Mouse (Mus musculus) kidney, postnatal 36 days (tissue): ENCODE results near the gene Gm3415.
A peak's percentile ranks its signal among the peaks of the same experiment; 100 is the strongest.
"Not testable (repeated sequence)": the region's sequence is repeated elsewhere in the genome, so short reads cannot be mapped to it uniquely, and the experiment has no call there.

Experiments
- DNase-seq, 2 experiments: peaks; one replicate each; pipeline ENCODE4 v3.0.0; 2021 to 2022; ENCODE audit warnings: mixed read lengths in 2 of 2

Gm3415 gene

DNA sequence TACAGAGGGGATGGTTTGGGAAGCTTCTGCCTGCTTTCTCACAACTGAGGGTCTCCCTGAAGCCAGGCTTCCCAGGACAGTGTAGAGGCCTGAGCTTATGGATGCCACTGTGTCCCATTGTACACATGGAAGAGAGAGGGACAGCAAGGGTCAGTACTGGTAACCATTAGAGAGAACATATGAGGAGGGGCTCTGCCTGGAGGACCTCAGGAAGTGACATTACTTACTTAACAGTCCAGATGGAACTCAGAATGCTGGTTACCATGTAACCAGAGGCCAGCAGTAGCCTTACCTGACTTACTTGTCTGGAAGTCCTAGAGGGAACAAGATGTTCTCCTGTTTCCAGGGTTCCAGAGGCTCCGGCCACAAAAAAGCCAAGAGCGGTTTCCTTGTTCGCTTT, at the start of gene Gm3415:
Gene Gm3415 (plus strand): TSS at position 301 of the 400 bp plus-strand sequence.
- not testable (repeated sequence) for DNase-seq

DNA sequence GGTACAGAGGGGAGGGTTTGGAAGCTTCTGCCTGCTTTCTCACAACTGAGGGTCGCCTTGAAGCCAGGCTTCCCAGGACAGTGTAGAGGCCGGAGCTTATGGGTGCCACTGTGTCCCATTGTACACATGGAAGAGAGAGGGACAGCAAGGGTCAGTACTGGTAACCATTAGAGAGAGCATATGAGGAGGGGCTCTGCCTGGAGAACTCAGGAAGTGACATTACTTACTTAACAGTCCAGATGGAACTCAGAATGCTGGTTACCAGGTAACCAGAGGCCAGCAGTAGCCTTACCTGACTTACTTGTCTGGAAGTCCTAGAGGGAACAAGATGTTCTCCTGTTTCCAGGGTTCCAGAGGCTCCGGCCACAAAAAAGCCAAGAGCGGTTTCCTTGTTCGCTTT, 42.1 kb upstream of the Gm3415 start, which contains the start of gene Gm3402:
Gene Gm3402 (plus strand): TSS at position 301 of the 400 bp plus-strand sequence.
- not testable (repeated sequence) for DNase-seq

DNA sequence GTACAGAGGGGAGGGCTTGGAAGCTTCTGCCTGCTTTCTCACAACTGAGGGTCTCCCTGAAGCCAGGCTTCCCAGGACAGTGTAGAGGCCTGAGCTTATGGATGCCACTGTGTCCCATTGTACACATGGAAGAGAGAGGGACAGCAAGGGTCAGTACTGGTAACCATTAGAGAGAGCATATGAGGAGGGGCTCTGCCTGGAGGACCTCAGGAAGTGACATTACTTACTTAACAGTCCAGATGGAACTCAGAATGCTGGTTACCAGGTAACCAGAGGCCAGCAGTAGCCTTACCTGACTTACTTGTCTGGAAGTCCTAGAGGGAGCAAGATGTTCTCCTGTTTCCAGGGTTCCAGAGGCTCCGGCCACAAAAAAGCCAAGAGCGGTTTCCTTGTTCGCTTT, 30.4 kb upstream of the Gm3415 start, which contains the start of gene Gm3404:
Gene Gm3404 (plus strand): TSS at position 301 of the 400 bp plus-strand sequence.
- DNase-seq, result not testable (repeated sequence)

DNA sequence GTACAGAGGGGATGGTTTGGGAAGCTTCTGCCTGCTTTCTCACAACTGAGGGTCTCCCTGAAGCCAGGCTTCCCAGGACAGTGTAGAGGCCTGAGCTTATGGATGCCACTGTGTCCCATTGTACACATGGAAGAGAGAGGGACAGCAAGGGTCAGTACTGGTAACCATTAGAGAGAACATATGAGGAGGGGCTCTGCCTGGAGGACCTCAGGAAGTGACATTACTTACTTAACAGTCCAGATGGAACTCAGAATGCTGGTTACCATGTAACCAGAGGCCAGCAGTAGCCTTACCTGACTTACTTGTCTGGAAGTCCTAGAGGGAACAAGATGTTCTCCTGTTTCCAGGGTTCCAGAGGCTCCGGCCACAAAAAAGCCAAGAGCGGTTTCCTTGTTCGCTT, 18.6 kb upstream of the Gm3415 start, which contains the start of gene Gm3409:
Gene Gm3409 (plus strand): TSS at position 301 of the 400 bp plus-strand sequence.
- not testable (repeated sequence) for DNase-seq

DNA sequence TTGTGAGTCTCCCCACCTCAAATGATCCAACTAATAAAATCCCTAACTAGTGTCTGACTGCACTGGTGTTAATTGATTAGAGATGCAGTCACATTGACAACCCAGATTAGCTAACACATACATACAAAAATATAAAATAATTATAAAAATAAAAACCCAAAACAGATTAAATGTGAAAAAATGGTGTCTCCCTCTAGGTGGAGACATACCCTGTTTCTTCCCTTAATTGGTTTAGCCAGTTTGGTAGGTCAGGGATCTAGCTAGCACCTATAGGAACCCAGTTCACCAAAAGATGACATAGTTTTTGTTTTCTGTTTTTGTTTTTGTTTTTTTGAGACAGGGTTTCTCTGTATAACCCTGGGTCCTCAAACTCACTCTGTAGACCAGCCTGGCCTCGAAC, 8.3 kb downstream of the Gm3415 start:
- no peak for DNase-seq

DNA sequence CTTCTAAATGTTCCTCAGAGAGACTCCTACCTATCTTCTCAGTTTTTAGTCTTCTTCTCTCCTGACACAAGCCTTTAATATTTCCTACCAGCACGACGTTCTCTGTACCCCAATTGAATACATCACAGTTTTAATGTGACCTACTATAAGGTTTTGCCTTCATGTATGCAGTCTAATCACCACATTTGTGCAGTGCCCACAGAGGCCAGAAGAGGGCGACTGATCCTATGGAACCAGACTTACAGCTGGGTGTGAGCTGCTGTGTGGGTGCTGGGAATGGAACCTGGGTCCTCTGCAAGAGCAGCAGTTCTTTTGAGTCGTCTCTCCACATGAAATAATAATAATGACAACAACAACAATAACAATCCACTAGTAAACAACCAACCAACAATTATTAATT, 11.1 kb downstream of the Gm3415 start:
- DNase-seq, result peak in 1 of 2 experiments; percentile 41

DNA sequence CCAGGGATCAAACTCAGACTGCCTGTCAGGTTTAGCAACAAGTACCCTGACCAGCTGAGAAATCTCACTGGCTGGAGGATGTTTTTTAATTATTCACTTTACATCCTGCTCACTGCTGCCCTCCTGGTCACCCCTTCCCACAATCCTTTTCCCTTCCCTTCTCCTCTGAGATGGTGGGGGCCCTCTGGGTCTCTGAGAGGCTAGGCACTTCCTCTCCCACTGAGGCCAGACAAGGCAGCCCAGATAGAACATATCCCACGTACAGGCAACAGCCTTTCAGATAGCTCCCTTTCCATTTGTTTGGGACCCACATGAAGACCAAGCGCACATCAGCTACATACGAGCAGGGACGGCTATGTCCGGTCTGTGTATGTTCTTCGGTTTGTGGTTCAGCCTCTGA, 14.2 kb downstream of the Gm3415 start:
- DNase-seq, result not testable (repeated sequence)

DNA sequence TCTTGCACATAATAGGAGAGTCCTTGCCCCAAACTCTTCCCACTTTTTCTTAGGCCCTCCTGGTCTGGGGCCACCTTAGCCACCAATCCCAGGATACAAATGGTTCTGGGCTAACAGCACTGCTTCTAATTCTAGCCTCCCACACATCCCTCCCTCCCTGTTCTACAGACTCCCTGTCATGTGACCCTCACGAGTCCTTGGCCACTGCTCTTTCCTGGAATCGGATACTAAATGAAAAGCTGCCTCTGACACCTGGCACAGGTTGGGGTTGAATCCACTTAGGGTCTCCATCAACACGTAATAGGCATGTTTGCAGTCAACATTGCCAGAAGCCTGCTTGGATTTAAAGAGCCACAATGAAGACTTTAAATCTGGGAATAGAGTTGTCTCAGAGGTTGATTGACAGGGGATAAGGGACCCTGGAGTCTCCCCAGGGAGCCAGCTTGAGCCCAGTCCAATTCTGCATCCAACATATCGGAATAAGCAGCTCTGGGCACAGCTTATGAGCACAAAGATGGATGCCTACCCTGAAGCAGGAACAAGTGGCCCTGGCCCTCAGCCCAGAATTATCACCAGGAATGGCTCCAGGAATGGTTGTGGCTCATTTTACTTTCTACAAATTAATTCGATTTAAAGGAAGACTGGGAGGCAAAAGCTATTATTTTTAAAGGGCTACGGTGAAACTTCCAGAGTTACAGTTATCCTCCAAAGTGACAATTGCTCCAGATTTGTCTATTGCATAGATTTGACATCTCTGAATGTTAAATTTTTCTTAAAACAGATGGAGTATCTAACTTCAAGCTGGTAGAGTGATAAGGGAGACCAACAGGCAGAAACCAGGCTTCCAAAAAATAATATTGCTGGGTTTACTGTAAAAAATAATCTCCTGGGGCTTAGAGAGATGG, 16.1 kb downstream of the Gm3415 start:
- peak in 1 of 2 experiments; percentile 30 for DNase-seq

DNA sequence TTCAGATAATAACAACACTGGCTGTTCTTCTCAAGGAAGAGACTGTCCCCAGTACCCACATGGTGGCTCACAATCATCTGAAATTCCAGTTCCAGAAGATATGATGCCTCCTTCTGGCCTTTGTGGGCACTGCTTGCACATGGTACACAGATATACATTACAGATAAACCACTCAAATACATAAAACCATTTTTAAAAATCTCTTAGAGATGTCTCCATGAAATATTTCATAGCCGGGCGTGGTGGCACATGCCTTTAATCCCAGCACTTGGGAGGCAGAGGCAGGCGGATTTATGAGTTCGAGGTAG, 16.8 kb downstream of the Gm3415 start:
- not testable (repeated sequence) for DNase-seq

DNA sequence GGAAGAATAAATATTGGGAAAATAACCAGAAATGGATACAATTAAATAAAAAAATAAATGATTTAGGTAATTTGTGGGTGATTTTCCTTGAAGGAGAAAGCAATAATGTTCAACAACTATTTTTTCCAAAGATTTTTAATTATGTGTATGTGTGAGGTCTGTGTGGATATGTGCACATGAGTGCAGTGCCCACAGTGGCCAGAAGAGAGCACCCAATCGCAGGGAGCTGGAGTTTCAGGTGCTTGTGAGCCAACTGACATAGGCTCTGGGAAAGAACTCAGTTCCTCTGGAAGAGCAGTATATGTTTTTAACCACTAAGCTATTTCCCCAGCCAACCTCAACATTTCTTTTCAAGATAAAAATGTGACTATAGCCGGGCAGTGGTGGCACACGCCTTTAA, 20.7 kb downstream of the Gm3415 start:
- no peak for DNase-seq

DNA sequence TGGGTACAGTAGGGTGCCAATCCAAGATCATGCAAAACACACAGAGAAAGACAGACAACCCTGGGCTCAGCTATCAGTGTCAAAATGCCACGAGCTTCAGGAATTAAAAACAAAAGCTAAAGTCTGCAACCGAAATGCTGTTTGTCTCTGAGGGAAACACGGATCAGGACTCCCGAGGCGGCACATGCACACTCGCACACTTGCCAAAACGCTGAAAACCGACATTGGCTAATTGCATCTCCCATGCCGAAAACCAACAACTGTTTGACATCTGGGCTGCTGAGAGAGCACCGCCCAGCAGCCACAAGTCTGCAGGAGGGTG, 28.2 kb downstream of the Gm3415 start:
- DNase-seq, result no peak

DNA sequence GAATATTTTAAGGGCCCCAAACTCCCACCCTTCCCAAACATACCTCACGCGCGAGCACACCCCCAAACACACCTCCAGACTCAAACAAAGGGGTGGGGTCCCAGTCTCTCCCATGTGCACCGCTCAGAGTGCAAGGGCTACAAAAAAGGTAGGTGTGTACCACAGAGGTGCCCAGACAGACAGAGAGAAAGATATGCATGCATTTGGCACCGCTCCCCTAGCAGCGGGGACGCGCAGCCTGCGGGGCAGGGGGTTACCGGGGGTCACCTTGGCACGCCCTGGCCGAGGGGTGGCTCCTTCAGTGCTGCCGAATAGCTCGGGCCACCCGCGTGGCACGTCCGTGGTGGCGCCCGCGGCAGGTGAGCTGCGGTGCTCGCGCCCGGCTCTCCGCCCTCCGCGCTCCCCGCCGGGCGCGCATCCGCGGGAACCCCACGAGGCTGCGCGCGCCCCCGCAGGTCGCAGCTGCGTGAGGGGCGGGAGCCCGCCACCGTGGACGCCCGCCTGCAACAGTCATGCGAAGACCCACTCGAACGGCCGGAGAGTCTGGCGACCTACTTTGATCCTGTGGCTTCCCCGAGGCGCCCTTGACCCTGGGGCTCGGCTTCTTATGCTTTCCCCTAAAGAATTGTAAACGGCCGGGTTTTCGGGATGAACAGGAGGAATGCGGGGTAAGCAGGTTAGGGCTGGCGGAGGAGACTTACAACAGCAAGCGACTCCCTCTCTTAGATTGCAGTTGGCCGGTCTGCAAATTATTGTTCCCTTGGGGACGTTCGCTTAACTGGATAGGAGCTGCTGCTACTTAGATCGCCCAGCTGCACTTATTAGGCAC, 28.8 kb downstream of the Gm3415 start, which contains the start of gene Gpr12:
Gene Gpr12 (minus strand): TSS at position 762 of the 829 bp plus-strand sequence.
- DNase-seq, result peak in 1 of 2 experiments; percentile 11

DNA sequence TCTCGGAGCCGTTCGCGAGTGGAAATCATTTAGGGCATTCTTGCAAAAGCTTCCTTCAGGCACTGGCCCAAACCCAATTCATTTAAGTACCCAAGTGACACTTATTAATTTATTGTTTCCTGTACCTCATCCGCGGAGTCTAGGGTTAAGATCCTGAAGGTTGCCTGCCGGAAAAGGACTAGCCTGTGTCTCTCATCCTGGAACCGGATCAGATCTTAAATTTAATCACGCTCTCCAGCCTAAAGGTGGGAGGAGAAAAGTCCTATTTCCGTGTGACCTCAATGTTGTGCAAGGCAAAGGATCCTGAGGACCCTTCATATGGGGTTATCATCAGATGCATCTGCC, 29.3 kb downstream of the Gm3415 start:
- no peak for DNase-seq

DNA sequence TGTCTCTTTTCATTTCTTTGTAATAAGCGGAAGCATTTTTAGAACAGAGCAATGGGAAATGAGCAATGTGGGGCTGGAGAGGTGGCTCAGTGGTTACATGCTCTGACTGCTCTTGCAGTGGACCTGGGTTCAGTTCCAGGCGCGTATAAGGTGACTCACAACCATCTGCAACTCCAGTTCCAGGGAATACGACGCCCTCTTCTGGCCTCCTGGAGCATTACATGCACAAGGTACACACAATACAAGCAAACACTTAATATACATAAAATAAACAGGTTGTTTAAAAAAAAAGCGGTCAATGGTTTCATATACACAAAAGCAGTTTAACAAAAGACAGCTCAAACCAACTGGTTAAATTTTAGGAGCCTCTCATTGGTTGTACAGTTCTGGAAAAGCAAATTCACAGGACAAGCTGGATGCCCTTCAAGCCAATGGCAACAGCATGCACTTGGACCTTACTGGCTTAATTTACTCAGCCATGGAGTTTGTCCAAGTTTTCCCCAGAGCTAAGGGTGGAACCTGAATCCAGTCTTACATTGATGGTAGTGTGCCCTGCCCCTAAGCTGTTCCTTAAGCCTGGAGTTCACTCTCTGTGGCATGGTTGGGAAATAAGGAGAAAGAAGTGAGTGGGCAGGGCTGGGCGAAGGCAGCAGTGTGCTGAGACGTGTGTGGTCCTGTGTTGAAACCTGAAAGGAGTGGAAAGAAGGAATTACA, 30.6 kb downstream of the Gm3415 start:
- no peak for DNase-seq

DNA sequence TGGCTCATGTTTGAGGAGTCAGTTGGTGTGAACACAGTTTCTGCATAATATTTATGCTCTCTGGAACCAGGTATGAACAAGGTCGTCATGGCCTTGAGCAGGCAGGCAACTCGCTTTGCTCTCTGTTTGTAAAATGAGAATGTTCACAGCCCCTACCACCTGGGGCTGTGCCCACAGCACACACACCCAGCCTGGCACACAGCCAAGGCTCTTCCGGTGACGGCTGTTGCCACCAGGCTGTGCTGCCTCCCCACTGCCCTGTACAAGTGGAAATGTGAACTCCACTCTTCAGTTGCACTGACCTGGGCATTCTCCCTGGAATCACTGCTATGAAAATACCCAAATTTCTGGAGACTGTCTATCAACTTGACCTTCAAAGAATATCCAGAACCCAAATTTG, 35.1 kb downstream of the Gm3415 start:
- peak in 1 of 2 experiments; percentile 22 for DNase-seq

DNA sequence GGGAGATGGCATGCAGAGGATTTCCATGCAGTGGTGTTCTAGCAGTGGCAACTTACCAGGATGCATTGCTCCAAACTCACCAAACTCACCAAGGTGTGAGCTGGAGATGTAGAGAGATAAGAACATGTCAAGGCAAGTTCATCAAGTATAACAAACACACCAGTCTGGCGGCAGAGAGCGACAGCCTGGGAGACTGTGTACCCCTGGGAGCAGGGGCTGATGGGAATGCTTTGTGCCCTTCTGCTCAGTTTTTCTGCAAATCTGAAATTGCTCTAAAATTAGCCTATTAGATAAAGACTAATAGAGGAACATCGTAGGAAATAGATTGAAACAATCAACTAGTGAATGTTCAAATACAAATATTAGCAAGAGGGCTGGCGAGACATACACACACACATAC, 35.7 kb downstream of the Gm3415 start:
- DNase-seq, result no peak

DNA sequence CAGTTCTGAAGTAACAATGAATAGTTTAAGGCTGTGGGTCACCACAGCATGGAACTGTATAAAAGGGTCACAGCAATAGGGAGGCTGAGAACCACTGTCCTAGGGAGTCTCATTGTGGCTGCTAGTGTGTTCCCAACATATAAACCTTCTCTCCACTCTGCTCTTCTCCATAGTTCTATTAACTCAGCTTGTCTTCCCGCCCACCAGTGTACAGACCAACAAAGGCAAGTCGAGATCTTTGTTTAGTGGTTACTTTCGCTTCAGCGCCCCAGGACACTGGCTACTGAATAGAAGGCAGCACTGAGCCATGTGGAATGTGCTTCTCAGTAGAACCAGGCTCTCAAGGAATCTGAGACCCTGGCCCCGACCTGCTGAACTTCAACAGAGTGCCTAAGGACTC, 36.6 kb downstream of the Gm3415 start:
- DNase-seq, result no peak

DNA sequence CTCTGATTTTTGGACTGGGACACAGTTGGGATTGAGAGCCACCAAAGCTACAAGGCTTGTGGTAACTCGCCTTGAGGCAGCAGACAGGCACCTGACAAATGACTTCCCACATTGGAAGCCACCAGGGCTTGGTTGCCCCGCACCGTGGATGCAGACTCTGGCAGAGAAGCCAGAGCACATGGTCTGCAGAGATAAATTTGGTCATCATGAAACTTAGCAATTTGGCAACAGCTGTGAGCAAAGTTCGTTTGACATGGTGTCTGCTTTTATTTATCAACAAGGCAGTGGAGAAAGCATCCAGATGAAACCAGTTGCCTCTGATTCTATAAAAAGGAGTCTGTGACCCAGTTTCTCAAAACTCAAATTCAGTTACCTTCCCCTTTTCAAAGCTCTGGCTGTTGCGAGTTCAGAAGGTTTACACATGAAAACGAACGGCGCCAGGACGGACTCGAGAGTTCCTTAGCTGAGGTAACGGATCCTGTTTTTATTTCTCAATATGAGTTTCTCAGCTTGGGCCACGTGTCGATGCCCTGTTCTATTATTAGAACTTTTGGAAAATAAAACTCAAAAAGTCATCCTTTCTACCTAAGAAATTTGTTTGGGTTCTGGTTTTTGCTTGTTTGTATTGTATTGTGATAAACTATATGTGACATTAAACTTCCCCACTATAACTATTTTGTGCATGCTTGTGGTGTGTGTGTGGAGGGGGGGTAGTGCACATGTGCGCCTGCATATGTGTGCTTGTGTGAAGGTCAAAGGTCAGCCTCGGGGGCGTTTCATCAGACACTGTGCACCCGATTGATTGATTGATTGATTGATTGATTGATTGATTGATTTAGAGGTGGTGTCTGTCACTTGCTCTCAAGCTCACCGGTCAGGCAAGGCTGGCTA, 40.9 kb downstream of the Gm3415 start:
- DNase-seq, result no peak

DNA sequence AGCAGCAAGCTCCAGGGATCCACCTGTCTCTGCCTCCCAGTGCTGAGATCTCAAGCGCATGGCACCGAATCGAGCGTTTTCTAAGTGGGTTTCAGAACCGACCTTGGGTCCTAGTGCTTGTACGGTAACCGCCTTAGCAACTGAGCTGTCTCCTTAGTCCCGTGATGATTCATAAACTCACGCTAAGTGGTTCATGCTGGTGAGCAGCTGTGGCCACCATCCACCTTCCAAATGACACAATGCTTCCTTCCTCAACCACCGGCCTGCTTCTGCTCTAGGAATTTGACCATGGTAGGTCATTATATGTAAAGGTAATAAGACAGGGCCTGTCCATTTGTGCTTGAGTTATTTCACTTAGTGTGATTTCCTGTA, 41.6 kb downstream of the Gm3415 start:
- DNase-seq, result no peak

DNA sequence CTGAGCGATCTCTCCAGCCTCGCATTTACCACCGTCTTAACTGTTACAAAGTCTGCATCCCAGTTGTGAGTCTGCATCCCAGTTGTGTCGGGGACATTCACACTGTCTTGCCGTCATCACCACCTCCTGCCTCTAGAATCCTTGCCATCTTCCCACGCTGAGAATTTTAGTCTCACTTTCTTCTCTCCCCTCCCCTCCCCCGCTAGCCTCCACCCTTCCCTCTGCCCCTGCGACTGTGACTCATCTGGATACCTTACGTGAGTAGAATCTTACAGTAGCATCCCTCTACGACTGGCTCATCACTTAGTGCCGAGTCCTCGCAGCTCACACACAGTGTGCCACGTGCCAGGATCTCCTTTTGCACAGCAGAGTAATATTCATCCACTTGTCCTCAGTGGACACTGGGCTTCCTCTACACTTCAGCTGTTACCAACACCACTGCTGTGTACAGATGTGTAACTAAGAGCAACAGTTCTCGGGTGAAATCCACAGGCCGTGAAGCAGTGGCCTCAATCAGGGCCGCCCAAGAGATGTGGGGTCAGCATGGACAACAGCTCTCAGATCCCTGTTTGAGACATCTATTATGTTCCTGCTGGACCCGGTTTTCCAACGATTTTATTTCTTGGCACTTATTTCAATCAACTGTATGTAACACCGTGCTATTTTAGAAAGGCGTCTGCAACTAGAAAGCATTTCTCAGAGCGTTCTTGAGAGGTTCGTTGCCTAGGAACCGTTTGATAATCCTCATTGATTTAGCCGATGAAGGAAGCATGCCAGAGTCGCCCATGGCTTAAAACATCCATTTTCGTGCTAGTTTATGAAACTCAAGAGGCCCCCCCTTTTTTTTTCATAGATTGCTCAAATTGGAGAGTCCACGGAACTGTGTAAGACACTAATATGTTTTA, 42.5 kb downstream of the Gm3415 start:
- no peak for DNase-seq

DNA sequence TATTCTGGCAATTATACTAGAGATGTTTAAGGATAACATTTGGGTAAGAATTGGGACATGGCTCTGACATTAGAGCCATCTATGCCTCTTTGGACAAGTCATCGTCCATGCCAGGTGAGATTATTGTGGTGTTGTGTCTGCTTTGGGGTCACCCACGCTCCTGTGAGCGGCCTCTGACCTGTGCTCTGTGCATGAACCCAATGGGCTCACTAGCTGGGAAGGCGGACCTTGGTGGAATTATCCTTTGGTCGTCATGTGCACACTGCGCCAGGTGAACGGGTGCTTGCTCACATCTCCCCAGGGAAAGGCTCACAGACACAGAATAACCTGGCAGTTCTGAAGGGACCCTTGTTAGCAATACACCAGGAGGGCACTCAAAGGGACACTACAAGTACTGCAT, 43.3 kb downstream of the Gm3415 start:
- not testable (repeated sequence) for DNase-seq
